Mouse (Mus musculus) frontal cortex, postnatal 10 days (tissue): ENCODE data around the gene Mmp15.

Experiments
- DNase-seq, 2 experiments: peaks; one replicate each; pipeline ENCODE4 v3.0.0; 2022; ENCODE audit warnings: low spot score in 2 of 2, mixed read lengths in 1 of 2

Gene Mmp15

DNA sequence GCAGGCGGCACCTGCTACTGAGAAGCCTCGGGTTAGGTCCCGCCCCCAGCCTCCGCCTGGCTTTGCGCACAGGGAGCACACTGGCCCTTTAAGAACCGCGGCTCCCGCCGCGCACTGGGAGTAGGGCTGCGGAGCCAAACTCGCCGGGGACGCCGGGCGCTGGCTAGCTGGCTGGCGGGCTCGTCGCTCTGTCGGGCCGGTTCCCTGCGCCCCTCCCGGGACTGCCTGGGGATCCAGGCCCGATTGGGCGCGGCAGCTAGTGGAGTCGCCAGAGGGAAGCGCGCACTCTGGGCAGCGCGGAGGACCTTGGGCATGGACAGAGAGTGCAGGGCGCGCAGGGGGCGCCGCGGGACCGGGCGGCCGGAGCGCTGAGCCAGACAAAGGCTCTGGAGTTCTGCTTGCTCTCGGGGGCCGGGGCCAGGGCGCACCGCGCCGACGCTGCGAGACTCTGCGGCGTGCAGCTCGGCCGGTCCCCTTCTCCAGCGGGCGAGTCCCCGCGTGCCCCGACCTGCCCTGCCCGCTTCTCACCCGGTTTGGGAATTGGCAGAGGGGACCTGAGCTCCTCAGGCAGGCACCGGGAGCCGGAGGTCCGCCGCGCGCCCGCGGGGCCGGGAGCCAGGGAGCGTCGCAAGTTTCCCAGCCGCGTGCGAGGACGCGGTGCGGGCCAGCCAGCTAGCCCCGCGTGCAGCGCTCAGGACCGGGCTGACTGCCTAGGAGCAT is at the start of gene Mmp15:
TSS of gene Mmp15 (plus strand) at position 118 of the 720 bp plus-strand sequence.
- DNase-seq = peak in 1 of 2 experiments; percentile 72

DNA sequence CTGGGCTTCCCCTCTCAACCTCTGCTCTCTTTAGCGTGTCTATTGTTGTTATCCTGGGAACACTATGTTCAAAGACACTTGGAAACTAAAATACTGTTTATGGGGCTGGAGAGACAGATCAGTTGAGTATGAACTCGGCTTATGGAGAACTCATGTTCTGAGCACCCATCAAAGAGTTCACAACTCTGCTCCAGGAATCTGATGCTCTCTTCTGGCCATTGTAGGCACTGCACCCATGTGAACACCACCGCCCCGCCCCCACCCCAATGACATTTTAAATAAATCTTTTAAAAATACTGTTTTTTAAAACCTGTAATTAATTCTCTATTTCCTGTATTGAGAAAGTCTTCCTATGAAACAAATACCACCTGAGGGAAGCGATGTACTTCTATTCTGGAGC is 49.7 kb upstream of the Mmp15 start:
- DNase-seq = no peak

DNA sequence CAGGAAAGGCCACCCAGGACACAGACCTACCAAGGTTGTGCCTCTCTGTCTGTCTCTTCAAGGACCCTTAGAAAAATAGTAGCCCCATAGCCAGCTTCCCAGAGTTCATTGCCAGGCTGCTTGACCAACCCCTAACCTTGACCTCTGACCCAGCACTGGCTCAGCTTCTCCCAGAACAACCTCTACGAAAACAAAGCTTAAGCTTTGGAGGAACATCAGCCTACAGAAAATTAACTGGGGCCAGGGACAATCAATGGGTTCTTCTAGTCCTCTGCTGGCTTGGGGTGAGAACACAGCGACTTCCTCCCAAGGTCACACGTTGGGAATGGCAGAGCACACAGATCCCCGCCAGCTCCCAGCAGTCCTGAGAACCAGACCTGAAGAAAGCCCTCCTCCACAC is 46.5 kb upstream of the Mmp15 start:
- DNase-seq = no peak

DNA sequence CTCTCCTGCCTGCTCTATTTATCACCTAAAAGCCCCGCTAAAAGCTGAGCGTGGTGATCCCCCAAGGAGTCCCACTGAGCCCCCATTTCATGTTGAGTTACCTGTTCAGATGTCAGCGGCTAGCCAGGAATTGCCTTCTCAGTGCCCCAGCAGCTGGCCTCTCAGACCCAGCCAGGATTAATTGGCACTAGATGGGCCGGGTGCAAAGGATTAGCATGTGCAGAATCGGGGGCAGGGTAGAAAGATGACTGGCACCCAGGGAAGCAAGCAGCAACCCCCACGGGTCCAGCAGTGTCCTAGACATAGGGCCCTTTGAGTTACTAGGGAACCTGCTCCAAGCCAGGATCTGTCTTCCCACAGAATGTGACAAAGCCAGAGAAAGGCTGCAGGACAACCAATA is 45.6 kb upstream of the Mmp15 start, which contains the start of gene Cngb1:
TSS of gene Cngb1 (minus strand) at position 155 of the 400 bp plus-strand sequence.
- no peak for DNase-seq

DNA sequence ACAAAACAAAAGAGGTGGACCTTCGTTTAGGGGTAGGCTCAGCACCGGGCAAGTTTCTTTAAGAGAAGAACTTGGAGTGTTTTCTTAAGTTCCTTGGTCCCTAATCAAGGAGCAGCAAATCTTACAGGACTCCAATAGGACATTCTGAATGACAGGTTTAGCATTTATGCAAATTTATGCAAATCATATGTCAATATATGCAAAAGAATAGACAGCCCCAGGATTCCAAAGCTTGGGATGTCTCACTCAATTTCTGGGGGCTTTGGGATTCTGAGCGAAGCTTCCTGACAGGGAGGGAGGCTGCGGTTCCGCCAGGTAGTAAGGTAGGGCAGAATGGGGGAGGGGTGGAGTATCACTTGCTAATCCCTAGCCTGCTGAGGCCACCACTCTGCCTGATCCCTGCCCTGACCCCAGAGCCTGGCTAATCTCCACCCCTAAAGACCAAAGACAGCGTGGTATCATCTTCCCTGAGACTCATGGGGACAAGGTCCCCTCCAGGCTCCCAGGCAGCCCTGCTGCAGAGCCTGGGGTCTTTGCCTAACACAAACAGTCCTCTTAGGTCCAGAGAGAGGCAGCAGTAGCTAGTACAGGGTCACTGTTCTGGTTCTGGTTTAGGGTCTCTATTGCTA is 41.6 kb upstream of the Mmp15 start, which contains the start of gene Tepp:
TSS of gene Tepp (plus strand) at position 225 of the 629 bp plus-strand sequence.
- DNase-seq = no peak

DNA sequence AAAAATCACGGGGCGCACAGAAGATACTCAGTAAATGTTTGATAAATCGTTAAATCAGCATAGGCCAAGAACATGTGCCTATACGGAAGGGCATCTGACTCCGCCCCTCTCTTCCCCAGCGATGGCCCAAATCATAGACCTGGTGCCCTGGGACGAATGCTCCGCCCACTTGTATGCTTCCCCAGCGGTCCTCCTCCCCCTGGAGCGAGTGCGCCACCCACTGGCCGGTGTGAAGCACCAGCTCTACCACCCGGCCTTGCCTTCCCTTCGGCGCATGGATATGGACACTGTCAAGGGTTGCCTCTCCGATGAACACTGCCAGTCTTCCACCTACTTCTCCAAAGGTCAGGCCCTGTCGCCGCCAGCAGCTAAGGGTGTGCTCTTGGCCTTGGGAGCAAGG is 39.2 kb upstream of the Mmp15 start:
- no peak for DNase-seq

DNA sequence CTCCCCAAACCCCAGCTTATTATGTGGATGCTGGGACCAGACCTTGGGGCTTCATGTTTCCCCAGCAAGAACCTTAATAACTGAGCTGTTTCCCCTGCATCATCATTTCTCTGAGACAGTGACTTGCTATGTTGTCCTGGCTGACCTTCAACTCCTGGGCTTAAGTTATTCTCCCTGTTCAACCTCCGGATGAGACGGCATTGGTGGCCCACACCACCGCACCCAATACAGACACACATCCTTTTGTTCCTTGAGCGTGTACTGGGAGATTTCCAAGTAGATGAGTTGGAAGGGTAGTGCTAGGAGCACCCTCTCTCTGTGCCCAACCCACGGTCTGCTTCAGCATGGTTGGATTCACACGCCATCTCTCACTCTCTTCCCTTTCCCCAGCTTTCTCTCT is 38.2 kb upstream of the Mmp15 start:
- DNase-seq = no peak

DNA sequence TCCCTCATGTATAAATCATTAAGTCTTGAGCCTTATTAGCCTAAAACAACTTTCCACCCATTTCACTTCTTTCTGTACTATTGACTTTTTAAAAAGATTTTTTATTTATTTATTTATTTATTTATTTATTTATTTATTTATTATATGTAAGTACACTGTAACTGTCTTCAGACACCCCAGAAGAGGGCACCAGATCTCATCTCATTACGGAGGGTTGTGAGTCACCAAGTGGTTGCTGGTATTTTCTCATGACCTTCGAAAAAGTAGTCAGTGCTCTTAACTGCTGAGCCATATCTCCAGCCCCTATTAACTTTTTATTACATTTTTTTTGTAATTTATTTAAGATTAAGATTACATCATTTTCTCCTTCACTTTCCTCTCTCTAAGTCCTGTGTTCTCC is 37.4 kb upstream of the Mmp15 start:
- no peak for DNase-seq

DNA sequence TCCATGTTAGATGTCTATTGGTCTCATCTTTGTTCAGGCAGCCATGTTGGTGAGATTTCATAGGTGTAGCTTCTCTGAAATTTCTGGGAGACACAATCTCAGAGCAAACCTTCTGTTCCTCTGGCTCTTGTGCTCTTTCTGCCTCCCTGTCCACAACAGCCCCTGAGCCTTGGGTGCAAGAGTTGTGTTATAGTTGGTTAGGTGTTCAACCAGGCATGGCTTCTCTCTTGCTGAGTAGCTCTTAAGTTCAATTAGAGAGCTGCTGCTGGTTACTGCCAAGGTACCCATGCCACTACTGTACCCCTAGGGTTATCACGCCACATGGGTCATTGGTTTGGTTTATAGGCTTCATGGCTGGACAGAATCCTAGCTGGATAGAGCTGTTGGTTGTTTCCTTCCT is 36.7 kb upstream of the Mmp15 start:
- DNase-seq = no peak

DNA sequence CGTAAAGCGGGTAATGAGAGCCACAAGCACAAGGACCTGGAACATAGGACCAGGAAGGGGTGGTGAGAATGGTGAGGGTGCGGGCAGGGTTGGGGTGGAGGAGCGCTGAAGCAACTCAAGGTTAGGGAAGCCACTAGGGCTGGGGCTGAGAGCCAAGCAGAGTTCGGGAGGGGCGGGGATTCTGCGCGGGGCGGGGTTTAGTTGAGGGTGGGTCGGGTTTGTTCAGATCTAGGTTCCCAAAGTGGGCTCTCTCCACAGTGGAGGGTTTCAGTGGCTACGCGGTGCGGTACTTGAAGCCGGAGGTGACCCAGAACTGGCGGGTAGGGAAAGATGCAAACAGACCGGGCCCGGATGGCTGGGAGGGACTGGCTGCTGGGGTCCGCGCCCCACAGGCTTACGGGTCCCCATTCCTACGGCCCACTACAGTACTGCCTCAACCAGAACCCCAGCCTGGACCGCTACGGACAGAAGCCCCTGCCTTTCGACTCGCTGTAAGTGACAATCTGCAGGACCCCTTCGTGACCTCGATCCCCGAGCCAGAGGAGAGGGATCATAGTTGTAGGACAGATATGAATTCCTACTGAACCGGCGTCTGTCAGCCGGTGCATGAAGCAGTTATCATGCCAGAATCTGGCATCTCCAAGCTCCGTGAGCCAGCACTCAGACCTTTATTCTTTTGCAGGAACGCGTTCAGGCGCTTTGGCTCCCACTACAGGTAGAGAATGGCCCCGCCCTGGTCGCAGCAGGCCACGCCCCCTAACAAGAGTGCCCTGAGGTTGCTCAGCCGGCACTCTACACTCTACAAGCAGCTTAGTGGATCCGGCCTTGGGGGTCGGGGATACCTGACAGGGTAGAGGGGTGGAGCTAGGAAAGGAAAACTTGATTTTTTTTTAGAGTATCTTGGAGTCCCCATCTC is 31.6 kb upstream of the Mmp15 start:
- DNase-seq = peak in 1 of 2 experiments; percentile 44

DNA sequence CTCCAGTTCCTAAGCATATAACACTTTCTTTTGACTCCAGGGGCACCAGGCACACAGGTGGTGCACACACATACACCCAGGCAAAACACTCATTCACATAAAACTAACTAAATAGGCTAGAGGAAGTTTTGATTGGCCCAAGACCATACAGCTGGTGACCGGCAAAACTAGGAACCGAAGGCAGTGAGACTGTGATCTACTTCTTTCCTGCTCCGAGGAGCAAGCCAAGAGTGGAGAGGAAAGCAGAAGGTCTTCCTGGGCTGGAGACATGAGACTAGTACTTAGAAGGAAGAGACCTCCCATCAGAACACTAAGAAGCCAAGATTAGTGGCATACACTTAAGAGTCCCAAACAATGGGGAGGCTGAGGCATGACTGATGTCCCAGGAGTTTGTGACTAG is 28.9 kb upstream of the Mmp15 start:
- DNase-seq = no peak

DNA sequence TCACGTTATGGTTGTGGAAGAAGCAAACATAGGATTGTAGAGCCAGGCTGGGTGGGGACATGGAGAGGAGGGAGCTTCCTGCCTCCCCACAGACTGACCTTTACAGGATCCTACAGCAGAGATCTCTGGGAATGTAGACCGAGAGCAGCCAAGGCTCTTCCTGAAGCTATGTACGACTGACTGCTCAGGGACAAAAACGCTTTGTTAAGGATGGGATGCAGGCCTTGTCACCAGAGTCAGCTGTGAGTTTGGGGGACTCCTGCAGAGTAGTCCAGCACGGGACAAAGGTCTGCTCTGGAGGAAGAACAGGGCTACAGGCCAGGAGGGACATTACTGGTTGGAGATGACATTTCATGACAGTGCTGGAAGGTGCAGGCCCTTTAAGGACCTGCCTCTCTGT is 27.4 kb upstream of the Mmp15 start:
- no peak for DNase-seq

DNA sequence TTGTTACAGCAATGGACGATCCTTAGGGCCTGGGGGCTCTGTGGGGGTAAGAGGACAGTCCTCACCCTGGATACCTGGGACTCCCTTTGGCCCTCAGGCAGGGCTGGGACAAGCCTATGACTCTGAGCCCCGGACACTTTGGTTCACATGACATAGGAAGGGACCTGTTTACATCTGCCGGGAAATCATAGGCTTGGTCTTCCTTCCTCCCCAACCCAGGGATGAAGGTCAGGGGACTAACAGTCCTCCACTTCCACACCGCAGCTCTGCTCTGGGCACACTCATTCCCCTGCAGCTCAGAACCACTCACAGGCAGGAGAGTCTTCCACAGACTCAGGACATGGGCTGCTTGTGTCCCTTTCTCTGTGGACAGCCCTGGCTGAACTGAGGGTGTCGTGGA is 25.2 kb upstream of the Mmp15 start:
- no peak for DNase-seq

DNA sequence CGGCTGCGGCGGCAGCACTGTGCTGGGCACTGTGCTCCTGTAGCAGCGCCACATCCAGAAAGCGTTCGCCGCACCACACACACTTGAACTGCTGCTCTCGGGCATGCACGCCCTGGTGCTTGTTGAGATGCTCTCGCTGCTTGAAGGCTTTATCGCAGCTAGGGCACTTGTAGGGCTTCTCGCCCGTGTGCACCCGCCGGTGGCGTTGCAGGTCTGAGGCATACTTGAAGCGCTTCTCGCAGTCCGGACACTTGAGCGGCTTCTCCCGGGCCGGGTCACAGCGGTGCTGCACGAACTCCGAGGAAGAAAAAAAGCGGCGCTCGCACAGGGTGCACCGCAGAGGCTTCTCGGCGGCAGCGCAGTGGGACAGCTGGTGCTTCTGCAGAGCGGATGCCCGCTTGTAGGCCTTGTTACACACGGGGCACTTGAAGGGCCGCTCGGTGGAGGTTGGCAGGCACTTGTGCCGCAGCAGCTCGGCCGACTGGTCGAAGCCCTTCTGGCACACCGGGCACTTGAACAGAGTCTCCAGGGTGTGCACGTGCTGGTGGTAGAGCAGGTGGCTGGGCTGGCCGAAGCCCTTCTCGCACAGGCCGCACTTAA is 24.1 kb upstream of the Mmp15 start:
- no peak for DNase-seq

DNA sequence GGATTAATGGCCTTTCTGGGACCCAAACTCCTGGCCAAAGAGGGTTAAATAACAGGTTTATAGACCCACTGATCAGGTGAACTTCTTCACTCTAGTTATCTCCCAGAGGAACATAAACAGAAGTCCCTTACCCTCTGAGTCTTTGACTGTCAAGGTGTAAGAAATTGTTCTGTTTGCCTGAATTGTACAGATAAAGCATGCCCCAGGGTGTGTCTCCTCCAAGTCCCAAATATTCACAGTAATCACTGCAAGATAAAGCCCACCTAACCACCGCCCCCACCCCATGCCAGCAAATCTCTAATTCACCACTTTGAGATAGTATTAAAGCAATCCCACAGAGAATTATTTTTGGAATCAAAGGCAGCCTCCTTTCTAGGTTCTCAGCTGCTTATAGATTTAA is 21.7 kb upstream of the Mmp15 start:
- no peak for DNase-seq

DNA sequence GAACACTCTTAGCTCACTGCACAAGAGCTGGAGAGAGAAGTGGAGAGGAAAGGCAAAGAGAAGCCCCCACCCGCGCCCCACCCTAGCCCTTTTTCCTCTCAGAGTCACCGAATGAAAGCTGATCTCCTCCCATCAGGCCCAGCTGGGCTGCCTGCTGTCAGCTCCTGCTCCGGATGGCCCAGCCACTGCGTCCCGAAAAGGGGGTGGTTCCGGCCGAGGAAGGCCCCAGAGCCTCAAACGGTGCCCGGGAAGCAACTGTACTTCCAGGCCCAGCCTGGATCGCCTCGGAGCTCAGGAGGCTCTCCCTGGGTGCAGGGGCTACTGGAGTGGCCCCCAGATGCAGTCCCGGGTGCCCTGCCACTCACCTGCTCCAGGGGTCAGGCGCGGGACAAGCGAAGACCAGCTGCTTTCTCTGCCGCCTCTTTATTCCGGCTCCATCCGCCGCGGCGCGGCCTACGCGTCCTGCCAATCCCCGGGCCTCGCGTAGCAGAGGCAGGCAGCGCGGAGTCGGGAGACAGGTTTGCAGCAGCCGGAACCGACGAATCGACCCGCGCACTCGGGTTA is 20.8 kb upstream of the Mmp15 start:
- DNase-seq = no peak

DNA sequence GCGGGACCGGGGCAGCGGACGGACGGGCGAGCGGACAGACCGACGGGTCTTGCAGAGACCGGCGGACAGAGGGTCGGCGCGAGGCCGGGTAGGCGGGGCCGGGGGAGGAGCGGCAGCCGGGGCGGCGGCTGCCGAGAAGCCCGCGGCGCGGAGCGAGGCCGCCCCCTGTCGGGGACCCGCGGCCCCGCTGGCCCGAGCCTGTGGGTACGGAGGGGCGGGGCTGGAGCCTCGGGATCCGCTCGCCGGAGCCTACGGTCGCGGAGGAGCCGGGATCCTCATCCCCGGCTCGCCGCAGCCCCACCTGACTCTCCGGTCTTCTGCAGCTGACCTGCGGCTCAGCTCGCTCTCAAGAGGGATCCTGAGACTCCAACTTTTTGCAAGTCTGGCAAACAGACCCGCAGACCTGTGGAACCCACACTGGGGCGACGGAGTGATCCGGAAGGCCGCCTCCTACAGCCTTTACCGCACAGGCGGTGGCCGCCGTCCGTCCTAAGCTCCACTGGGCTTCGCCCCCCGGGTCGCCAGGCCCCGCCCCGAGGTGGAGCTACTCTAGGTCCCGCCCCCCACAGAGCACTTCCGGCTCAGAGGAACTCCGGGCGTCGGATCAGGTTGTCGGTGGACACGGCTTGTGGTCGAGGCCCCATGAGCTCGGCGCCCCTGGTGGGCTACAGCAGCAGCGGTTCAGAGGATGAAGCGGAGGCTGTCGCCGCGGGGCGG is 20.2 kb upstream of the Mmp15 start, which contains the start of the genes Zfp319 and Usb1:
TSS of gene Zfp319 (minus strand) at position 231 of the 717 bp plus-strand sequence.
TSS of gene Usb1 (plus strand) at position 565 of the 717 bp plus-strand sequence.
- DNase-seq = peak; percentile 93 to 94

DNA sequence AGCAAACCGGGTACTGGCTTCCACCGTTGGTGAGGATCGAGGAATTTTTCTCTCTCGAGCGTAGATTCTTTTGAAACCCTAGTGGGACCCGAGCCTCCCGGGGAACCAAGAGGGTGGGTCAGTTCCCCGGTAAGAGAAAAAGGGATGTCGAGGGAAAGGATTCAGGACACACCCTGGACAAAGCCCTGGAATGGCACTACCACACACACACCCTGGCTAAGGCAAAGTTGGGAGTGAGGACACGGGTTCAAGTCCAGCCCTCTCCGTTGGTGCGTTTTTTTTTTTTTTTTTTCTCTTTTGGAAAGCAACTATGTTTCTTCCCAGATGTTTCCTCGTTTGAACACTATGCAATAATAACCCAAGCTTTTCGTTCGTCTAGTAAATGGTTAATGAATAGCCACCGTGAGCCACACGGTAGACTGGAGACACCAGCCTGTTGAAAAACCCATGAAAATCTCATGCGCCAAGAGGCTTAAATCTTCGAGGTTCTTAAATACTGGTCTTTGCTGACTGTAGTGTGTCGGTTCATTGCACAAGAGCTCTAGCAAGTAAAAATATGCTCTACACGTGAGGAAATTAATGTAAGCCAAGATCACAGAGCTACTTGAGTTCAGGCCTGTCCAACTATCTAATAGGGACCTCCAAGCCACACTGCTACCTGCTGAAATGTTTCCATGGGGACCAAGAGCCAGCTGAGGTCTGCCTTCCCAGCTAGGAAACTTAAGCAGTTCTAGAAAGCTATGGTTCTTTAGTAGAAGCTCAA is 19.4 kb upstream of the Mmp15 start:
- no peak for DNase-seq

DNA sequence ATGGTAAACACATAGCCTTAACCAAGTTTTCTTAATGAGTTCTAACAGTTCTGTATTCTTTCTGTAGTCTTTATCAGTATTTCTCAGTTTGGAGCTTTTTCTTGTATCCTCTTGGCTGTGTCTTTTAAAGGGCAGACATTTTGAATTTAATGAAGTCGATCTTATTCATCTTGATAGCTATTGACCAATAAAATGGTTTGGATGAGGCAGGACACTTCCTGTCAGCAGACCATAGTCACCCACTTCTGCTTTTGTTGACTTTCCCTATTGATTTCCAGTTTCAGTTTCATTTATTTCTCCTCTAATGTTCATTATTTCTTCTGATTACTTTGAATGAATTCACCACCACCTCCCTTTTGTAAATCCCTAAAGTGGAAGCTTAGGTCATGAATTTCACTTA is 16.4 kb upstream of the Mmp15 start:
- no peak for DNase-seq

DNA sequence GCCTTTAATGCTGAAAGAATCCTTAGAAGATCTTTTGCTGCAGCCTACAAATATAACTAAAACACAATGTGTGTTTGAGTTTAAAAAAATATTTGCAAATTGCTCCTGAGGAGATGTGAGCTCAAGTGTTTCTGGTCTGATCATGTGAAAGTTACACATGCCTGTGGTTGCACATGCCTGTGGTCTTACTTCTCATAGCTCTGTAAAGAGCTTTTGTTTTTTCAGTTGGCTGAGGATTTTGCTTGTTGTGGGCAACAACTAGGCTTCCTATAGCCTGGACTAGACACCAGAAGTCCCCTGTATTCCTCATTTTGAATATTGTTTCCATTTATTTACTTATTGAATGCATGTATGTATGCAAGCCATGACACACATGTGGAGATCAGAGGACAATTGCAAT is 15.7 kb upstream of the Mmp15 start:
- no peak for DNase-seq
